Mouse (Mus musculus) regulatory T cell (primary cell): ENCODE measurements around the gene Alkbh3.

Experiments used
- in situ Hi-C: fragments of 300-600 bp; cut with MboI, MseI; formaldehyde crosslinking; loops from one replicate; pipeline ENCODE4 v1.15.1; 2025; ENCODE audit warnings: high pct_unique_total_duplicates

Alkbh3 gene

DNA sequence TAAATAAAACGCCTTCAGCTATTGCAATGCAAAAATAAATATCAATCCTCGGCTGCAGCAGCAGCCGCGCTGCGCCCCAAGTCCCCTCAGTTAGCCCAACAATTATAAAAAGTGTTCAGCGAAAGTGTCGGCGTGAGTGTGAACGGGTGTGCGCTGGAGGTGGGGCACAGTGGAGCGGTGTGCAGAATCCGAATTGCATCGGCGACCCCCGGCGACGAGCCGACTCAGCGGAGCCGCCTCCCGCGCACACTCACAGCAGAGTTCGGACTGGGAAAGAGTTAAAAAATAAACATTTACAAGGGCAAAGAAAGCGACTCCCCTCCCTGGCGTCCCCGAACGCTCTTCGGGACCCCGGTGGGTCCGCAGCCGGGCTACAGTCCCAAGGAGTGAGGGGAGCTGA is 54.7 kb downstream of the Alkbh3 start:
- in situ Hi-C loops, result no loop called here

DNA sequence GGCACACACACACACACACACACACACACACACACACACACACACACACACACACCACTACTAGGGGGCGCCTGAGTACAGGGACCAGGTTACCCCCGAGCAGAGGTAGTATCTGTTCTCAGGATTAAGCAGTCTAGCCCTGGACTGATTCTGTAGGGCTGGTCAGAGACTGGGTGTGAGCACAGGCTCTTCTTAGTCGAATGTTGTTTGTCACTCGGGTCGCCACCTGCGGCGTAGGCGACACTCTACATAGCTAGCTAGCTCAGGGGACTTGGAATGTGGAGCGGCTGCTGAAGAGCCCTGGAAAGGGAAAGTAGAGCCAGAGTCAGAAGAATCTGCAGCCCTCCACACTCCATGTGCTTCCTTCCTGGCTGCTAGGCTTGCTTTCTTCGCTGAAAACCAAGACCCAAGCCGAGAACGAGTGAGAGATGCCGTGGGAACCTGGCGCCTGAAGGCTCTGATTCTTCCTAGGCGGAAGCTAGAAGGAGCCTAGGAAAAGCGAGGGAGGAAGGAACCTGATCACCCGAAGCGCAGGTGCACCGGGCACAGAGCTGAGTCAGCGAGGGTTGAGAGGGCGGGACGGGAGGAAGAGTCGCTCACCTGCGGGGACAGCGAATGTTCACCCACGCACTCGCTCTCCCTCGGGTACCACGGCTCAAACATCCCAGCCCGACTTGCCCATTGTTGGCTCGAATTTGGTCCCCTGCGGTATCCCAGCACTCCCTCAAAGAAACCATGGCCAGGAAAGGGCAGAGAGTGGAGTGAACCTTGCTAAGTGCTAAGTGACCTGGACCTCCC is 55.6 kb downstream of the Alkbh3 start:
- in situ Hi-C loops, result no loop called here

DNA sequence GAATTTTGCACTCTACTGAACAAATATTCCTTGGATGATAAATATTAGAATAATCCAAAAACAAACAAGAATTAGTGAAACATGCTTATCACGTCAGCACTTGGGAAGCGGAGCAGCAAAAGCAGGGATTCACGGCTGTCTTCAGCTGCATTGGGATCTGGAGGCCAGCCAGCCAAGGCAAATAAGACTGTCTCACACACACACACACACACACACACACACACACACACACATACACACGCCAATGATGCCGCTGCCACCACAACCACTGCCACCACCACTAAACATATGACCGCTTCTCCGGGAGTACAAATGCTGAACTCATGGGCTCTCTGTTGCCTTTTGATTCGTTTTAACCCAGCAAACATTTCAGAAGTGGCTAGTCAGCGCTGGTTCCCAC is 56.9 kb downstream of the Alkbh3 start:
- in situ Hi-C loops, result no loop called here

DNA sequence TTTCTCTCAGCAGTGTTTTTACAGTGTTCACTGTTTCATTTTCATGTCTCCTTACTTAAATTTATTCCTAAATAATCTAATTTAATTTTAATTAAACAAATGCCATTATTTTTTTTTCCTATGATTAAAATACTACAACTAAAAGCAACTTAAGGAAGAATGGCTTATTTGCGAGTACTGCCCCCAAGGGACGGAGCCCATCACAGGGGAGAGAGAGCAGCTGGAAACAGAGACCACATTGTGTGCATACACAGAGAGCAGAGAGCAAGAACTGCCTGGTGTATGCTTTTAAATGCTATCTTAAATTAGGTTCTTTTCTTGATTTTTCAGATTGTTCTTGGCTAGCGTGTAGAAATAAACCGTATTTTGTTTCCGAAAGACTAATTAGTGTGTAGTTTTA is 63.6 kb downstream of the Alkbh3 start:
- in situ Hi-C loops, result no loop called here

DNA sequence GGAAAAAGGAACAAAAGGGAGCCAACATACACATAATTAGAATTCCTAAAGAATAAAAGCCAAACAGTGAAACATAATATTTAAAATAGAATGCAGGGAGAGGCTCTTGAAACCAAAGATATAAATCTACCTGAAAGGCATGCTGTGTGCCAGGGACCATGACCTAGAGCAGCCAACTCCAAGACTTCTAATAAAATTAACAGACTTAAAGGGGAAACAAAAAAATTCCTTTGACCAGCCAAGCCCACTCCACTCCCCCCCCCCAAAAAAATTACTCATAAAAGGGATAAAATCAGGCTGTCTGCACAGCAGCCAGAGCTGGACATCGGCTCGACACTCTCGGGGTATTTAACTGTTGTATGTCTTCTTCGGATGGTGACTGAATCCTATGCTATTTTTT is 65.8 kb downstream of the Alkbh3 start:
- in situ Hi-C loops, result no loop called here

DNA sequence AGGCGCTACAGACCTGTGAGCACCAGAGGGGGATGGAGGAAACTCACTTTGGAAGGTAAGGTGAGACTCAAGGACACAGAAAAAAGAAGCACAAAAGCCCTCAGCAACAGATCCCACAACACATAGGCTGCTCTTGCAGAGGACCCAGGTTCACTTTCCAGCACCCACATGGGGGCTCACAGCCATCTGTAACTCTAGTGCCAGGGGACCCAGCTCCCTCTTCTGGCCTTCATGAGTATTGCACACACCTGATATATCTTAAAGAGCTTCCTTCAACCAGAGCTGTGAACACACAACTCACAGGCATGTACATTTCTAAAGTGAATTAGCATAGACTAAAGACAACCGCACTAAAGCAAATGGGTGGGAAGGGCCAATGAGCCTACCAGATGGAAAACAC is 66.5 kb downstream of the Alkbh3 start:
- in situ Hi-C loops, result no loop called here

DNA sequence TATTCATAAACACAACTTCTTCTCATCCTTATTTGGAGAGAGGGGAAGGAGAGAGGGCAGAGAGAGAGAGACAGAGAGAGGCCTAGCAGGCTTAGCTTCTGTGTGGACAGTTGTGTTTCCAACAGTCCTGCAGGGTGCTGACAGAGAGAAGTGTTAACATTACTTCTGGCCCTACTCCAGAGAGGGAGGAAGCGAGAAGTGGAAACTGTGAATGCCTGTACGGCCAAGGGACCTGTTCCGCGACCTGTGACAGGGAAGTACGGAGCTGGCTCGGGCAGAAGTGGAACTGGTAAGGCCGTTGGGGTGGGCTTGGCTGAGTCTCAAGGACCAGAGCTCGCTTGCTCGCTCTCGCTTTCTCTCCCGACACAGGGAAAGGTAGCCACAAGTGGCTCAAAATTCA is 68.9 kb downstream of the Alkbh3 start:
- in situ Hi-C loops, result no loop called here

DNA sequence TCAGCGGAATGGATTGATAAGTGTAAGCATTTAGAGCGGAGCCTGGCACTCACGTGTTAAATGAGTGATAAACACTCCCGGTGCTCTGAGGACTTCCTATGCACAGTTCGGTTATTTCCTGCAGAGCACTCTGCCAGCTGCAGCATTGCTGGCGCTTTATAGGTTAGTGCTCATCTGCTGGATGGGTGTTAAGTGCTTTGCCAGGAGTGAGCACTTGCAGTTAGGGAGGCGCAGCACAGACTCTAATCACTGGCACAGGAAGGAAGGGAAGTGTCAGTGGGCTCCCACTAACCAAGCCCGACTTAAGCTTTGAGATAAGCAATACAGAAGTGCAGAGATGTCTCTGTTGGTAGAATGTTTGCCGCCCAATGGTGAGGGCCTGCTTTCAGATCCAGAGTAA is 72.1 kb downstream of the Alkbh3 start:
- in situ Hi-C loops, result no loop called here
